Mouse (Mus musculus) spleen, adult 12 weeks (tissue): Measurements from ENCODE around the gene Chd1.

Source experiments
- DNase-seq: peaks from one replicate; pipeline ENCODE4 v3.0.0; 2022; ENCODE audit warnings: low spot score

Chd1 gene

DNA sequence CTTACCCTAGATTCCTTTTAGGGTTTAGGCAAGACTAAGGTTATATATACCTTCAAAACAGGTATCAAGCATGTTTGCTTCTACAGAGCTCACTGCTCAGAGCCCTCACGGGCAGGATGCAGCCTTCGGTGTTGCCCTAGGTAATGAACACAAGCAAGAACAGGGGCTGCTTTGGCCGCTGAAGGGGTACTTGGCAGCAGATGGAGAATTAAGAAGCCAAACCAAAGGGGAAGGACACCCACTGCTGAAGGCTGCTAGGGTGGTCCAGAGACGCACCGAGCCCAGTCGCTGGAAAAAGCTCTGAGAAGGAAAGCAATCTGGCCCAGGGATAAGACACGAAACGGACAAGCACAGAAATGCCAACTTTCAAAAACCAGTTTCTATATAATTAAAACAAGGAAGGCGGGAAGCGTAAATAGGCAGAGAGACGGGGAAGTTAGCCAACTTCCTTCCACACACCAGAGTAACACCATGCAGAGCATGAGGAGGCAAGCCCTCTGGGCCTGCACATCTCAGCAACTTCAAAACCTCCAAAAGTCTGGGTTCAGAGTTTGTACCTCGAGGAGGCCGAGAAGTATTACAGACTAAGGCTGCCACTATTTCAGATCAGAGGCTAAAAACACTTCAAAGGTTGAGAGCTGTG is 107.5 kb downstream of the Chd1 start:
- DNase-seq, result no peak

DNA sequence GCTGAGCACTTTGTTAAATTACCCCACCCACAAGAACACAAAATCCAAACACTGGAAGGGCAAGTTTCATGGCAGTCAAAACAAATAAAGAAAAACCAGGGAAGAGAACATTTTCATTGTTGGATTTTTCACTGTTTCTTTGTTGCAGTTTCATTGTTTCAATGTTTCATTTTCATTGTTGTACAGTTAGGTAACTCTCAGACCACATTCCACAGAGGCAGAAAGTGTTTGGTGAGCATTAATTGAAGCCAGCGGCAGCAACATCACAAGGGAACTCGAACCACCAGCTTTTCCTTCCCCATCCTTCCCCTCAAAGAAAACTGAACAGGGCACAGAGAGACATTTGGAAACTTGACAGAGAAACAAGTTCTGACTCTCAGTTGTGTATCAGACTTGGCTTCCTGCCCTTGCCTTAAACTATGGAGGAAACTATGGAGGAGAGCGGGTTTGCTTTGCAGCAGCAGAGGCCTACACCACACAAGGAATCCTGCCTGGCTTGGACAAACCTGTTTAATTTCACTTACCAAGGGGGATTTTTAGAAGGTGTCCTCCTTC is 109.0 kb downstream of the Chd1 start:
- no peak for DNase-seq

DNA sequence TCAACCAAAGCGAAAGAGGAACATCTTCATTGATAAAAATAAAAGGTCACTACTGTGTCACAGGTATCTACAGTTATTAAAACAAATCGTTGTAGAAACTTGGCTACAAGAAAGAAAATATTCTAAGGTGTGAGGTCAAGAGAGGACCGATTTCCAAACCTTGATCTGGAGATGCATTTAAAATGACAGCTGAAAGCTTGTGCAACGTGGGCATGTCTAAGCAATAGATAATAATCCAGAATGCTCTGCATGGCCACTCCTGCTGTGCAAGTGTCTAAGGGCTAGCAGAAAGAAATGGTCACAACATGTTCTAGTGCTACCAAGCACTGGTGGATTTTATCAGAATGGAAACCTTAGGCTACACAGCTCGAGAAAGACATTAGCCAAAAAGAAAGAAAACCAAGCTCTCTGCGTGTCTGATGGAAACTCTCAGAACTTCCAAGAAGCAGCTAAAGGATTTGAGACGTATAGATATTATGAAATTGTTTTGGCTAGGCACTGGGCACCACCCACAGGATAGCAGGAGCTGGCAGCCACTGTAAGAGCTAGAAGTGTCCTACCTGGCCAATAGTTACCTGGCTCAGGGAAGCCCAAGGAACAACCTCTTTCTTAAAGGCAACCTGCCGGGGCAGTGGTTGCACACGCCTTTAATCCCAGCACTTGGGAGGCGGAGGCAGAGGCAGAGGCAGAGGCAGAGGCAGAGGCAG is 110.7 kb downstream of the Chd1 start:
- DNase-seq, result no peak

DNA sequence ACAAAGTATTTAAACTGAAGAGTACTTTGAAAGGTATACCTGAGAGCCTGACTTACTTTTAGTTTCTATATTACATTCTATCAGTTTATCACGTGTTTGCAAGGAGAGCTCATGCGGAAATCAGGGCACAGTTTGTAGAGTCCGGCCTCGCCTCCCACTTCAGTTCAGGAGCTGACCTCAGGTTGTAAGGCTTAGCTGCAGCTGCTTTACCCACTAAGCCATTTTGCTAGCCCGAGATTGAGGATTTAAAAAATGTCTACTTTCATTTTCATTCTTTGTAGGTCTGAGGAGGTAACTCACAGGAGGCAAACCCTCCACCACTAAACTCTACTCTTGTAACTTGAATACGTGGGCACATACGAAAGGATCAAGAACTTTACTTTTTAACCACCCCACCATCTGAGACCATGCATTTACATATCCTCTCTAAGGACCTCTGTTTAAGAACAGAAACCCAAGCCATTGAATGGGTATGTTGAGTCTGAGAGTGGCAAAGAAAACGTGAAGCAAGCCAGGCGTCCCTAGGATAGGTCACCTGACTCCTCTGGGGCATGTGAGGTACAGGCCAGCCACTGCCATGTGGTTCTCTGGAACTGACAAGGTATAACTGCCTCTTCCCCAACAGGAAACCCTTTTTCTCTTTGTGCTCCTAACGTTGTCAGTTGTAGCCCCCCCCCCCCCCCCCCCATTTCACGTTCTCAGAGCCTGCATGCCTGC is 111.8 kb downstream of the Chd1 start:
- no peak for DNase-seq

DNA sequence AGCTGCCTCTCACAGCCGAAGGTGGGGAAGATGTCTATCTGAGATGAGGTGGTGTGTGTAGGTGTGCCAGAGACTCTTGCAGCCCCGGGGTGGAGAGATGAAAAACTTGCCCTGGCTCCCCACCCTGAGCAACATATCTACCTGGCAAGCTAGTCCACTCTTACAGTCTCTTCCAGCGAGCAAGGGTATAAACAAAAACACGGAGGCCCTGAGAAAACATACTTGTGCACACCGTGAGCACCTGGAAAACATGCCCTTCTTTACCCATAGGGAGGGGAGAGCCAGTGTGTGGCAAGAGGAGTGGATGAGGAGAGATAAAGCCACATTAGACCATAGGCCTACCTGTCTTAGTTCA is 112.3 kb downstream of the Chd1 start:
- DNase-seq, result no peak

DNA sequence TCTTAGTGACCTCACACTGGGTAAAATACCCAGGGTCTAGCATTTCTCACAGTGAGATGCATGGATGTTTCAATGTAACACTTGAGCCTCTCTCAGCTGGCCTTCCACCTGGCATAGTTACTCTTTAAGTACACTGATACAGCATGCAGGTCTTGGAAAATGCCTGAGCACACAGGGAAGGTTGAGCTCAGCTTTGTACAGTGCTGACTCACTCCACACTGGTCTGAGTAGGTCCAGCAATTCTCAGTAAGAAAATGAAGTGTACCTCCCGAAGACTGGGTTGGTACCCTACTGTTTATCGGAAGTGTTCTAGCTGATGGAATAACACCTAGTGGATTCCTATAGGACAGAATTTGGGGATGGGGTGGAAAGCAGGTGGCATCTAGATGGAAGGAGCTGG is 112.9 kb downstream of the Chd1 start:
- no peak for DNase-seq

DNA sequence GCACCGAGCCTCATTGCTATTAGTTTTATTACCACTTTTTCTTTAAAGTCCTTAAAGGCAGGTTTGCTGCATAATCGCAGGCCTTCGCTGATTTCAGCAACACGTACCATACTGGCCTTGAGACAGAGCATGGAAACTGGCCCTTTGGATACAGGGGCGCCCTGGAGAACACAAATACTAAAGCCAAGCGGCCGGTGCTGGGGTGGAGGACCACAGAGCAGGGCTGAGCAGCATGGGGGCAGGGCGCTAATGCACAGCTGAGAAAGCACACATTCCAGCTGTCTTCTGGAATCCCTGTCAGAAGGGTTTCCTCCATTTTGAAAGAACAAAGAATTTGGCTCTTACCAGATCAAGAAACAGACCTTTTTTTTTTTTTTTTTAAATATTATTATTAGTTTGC is 113.6 kb downstream of the Chd1 start:
- DNase-seq, result no peak

DNA sequence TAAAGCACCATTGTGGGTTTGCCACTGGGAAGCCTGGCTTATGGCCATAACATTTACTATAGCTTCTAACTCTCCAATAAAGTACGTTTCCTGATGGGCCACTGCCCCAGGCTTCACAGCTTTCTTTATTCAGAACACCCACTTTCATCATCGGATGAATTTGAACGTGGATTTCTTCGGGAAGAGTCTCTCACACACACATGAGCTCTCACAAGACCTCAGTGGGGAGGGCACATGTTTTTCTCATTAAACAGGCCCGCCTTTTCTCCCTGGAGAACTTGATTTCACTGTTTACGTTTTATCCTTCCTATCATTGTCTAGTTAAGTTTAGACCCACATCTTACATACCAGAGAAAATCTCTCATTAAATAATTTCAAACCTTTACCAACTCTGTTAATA is 115.4 kb downstream of the Chd1 start:
- no peak for DNase-seq

DNA sequence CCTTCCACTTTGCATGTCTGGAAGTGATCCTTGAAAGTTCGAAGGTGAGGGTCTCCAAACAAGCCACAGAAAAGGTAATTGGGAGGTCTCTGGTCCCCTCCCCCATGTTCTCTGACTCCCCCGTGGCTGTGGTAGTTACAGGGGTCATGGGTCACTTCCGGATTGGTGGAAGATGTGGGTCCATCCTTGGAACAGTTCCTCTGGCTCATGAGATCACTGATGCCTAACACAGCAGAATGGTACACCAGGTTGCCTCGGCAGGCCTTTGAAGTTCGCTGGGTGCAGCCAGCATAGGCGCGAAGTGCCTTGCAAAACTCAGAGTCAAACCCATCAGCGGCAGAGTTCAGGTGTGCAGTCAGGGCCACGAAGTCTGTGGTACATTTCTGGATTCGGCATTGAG is 116.0 kb downstream of the Chd1 start:
- DNase-seq, result no peak

DNA sequence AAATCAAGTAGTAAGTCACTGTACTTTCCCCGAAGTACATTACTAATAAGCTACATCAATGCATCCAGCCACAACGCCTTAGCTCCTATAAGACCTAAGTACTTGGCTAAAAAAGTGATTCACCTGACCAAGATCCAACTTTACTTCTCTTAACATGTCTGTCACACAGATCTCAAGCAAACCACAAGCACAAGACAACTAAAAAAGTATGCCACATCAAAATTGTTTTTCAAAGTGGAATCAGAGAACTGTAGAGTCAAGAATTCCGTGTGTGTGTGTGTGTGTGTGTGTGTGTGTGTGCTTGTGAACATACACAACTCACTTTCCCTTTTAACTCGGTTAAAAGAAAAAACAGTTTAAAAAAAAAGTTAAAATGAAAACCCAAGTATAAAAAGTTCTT is 116.9 kb downstream of the Chd1 start:
- DNase-seq, result no peak
